Comparison of ENCODE assay signal across 9 mouse cellular contexts in the genomic region with DNA sequence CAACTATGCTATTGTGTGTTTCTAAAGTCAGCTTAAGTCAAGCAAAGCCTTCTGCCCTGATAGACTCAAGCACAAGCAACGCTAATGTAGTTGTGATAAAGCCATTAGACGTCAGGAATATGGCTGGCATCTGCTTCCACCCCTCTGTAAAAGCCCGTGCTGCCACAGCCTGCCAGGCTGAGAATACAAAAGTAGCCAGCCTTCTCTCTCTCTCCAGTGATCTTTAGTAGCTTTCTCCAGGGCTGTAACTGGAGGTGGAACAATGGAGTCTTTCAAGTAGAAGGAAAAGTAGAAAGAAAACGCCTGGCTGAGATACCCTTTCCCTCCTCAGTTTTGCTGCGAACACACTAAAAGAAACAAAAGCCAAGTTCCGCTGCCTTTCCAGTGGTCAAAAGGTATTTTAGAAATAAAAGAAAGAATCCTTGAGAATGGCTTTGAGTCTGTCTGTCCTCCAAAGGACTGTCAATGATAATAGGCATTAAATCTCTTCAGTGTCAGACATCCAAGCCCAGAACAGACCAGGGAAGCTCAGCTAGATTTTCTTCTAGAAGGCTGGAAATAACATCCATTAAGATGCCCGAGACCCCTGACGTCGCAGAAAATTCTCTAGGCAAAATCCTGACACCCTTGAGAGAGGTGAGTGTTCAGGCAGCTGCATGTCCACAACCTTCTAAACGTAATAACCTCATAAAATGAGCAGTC.
A peak's percentile ranks its signal among the peaks of the same experiment; 100 is the strongest.
DNase-seq lines count a peak whose midpoint lies in the region; ATAC-seq and TF ChIP-seq lines count a peak whose summit lies in the region.
"Had no signal": no experiment of that assay in that cellular context is flagged by ENCODE, and none has a peak within 500 bp of the region (broad histone marks: within the 10 kb centered on the region; RNA-seq: fewer than 3 reads in every experiment).

No protein-coding gene starts in this region.

- WGBS in embryonic facial prominence, embryonic 15.5 days = 28% methylated on average over 10 of the region's 10 CpGs
- WGBS in hindbrain, postnatal 0 days = 17% methylated on average over 10 of the region's 10 CpGs
- WGBS in midbrain, postnatal 0 days = 15% methylated on average over 10 of the region's 10 CpGs

- H3K4me2 ChIP-seq in embryonic facial prominence, embryonic 15.5 days (replicated peaks) = 0 out of 2 replicates have a peak overlapping the region, but pooled peaks have one; percentile 6
- peak overlapping the region; percentile 17 for H3K4me2 ChIP-seq in hindbrain, postnatal 0 days (ENCODE audit: low read depth, low read length)
- H3K4me2 ChIP-seq in midbrain, postnatal 0 days (ENCODE audit: low read depth, low read length, poor library complexity, severe bottlenecking) = 0 out of 2 replicates have a peak overlapping the region, but pooled peaks have one; percentile 21

- ATAC-seq in embryonic facial prominence, embryonic 15.5 days (ENCODE audit: insufficient number of reproducible peaks, low FRiP score, low TSS enrichment, low read depth) = no peak
- ATAC-seq in hindbrain, postnatal 0 days = peak; percentile 84
- peak; percentile 47 for ATAC-seq in midbrain, postnatal 0 days (ENCODE audit: low FRiP score)
- ATAC-seq in megakaryocyte, adult 5-6 weeks (ENCODE audit: poor library complexity, severe bottlenecking) = no peak
- ATAC-seq: liver, postnatal 0 days had no signal

- peak; percentile 36 to 89 for DNase-seq in adrenal gland, adult (ENCODE audit: inconsistent age in 2 of 2, low spot score in 1 of 2)
- DNase-seq in adrenal gland, postnatal 4 days (ENCODE audit: low spot score in 2 of 2) = no peak
- peak; percentile 57 for DNase-seq in hindbrain, postnatal 0 days (ENCODE audit: low spot score)
- DNase-seq in midbrain, postnatal 0 days (ENCODE audit: low spot score) = peak; percentile 69
- no peak for DNase-seq in yolk sac, embryonic 10.5 days (ENCODE audit: low spot score)
- no peak for DNase-seq in lung, postnatal 10 days
- DNase-seq: liver, postnatal 0 days had no signal

- H3K9me3 ChIP-seq in embryonic facial prominence, embryonic 15.5 days (replicated peaks) = no peaks in the 10 kb centered on the region
- H3K9me3 ChIP-seq in hindbrain, postnatal 0 days (ENCODE audit: low read length) = no peaks in the 10 kb centered on the region
- no peaks in the 10 kb centered on the region for H3K9me3 ChIP-seq in midbrain, postnatal 0 days (ENCODE audit: low read length)

- H3K36me3 ChIP-seq in embryonic facial prominence, embryonic 15.5 days = no peaks in the 10 kb centered on the region
- no peaks in the 10 kb centered on the region for H3K36me3 ChIP-seq in hindbrain, postnatal 0 days (ENCODE audit: insufficient read depth, low read length)
- no peaks in the 10 kb centered on the region for H3K36me3 ChIP-seq in midbrain, postnatal 0 days (ENCODE audit: insufficient read depth, low read length)

- no peak overlapping the region for H3K9ac ChIP-seq in embryonic facial prominence, embryonic 15.5 days
- no peak overlapping the region for H3K9ac ChIP-seq in hindbrain, postnatal 0 days (replicated peaks; ENCODE audit: low read length)
- H3K9ac ChIP-seq in midbrain, postnatal 0 days (replicated peaks; ENCODE audit: low read length, poor library complexity, severe bottlenecking) = 0 out of 2 replicates have a peak overlapping the region, but pooled peaks have one; percentile 15
- H3K9ac ChIP-seq: liver, postnatal 0 days had no signal

- no peak overlapping the region for H3K4me3 ChIP-seq in embryonic facial prominence, embryonic 15.5 days (replicated peaks)
- no peak overlapping the region for H3K4me3 ChIP-seq in hindbrain, postnatal 0 days (ENCODE audit: low read length)
- H3K4me3 ChIP-seq in midbrain, postnatal 0 days (ENCODE audit: low read depth, low read length) = no peak overlapping the region

- no peaks in the 10 kb centered on the region for H3K27me3 ChIP-seq in embryonic facial prominence, embryonic 15.5 days
- no peaks in the 10 kb centered on the region for H3K27me3 ChIP-seq in hindbrain, postnatal 0 days (ENCODE audit: insufficient read depth, low read length)
- H3K27me3 ChIP-seq in midbrain, postnatal 0 days (ENCODE audit: insufficient read depth, low read length) = no peaks in the 10 kb centered on the region

- H3K27ac ChIP-seq in embryonic facial prominence, embryonic 15.5 days (replicated peaks) = no peak overlapping the region
- H3K27ac ChIP-seq in hindbrain, postnatal 0 days = peak overlapping the region; percentile 2; the same call in 1 of the 2 replicates
- H3K27ac ChIP-seq in midbrain, postnatal 0 days (ENCODE audit: low read depth, low read length) = no peak overlapping the region

- no peak for TF ChIP-seq CTCF in hindbrain, postnatal 0 days (IDR thresholded peaks at IDR 0.05; ENCODE audit: low read depth)
- no peak for TF ChIP-seq CTCF in midbrain, postnatal 0 days (IDR thresholded peaks at IDR 0.05)

- no peaks in the 10 kb centered on the region for H3K4me1 ChIP-seq in embryonic facial prominence, embryonic 15.5 days
- H3K4me1 ChIP-seq in hindbrain, postnatal 0 days (ENCODE audit: insufficient read depth, low read length) = peaks cover 4% of the 10 kb centered on the region; the same call in 1 of the 2 replicates
- H3K4me1 ChIP-seq in midbrain, postnatal 0 days (ENCODE audit: insufficient read depth, low read length) = 0 out of 2 replicates have a peak, but pooled peaks cover 4% of the 10 kb centered on the region

Comparison
In these comparisons a context has a peak if more than half of its experiments do, and no peak if none do; other contexts are left out.
1. DNase-seq: peak in adrenal gland, adult (2 of 2), hindbrain, postnatal 0 days (single experiment) and midbrain, postnatal 0 days (single experiment); none in adrenal gland, postnatal 4 days (0 of 2), yolk sac, embryonic 10.5 days (single experiment) and lung, postnatal 10 days (single experiment).
2. ATAC-seq: peak in hindbrain, postnatal 0 days (single experiment) and midbrain, postnatal 0 days (single experiment); none in embryonic facial prominence, embryonic 15.5 days (single experiment) and megakaryocyte, adult 5-6 weeks (single experiment).
3. Peak in every context shown above with its lines, with median percentiles within 50 percentile points of each other: H3K4me2 ChIP-seq.